Comparison of ENCODE assay signal across 20 mouse cellular contexts in the genomic region with DNA sequence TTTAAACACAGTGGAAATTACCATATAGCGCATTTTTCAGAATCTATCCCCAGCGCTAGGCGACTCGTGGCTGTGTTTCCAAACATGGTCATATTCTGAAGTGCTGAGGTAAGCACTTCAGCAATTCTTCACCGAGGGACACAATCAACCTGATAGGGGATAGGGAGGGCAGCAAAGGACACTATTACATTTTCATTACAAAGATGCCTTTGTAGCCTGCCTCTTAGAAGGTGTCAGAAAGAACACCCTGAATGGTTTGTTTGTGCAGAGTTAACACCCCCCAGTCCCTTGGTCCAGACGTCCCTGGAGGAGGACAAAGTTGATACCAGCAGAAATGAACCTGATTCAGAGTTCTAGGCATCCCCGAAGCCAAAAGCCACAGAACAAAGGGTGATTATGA. TPM values are rescaled to one million over a fixed set of nuclear protein-coding genes. Genes with fewer than 3 reads are reported as not detected.
"Had no signal": no experiment of that assay in that cellular context is flagged by ENCODE, and none has a peak within 500 bp of the region (broad histone marks: within the 10 kb centered on the region; RNA-seq: fewer than 3 reads in every experiment).

No protein-coding gene starts in this region.

- H3K9ac ChIP-seq: liver, embryonic 13.5 days; liver, embryonic 15.5 days; liver, postnatal 0 days; lung, embryonic 15.5 days; midbrain, embryonic 12.5 days; midbrain, embryonic 15.5 days; neural tube, embryonic 12.5 days had no signal

- H3K27me3 ChIP-seq: liver, embryonic 13.5 days; lung, embryonic 15.5 days; midbrain, embryonic 12.5 days; midbrain, embryonic 15.5 days; neural tube, embryonic 12.5 days had no signal

- H3K4me1 ChIP-seq: liver, embryonic 13.5 days; liver, embryonic 15.5 days; midbrain, embryonic 12.5 days; midbrain, embryonic 15.5 days; neural tube, embryonic 12.5 days had no signal

- H3K9me3 ChIP-seq: liver, embryonic 13.5 days; liver, embryonic 15.5 days; lung, embryonic 15.5 days; megakaryocyte, embryonic 14.5 days; midbrain, embryonic 12.5 days; midbrain, embryonic 15.5 days; neural tube, embryonic 12.5 days had no signal

- ATAC-seq: liver, postnatal 0 days; lung, postnatal 0 days; midbrain, embryonic 15.5 days had no signal

- DNase-seq: liver, embryonic 13.5 days; liver, postnatal 0 days; lung, adult 2 months; lung, postnatal 14 days; lung, postnatal 36 days; right cerebral cortex, postnatal 14 days; spleen, adult 18-20 months; thymus, adult 2 months; thymus, postnatal 25 days; thymus, postnatal 4 days had no signal

- H3K27ac ChIP-seq: liver, embryonic 13.5 days; liver, embryonic 15.5 days; lung, embryonic 15.5 days; macrophage; midbrain, embryonic 12.5 days; midbrain, embryonic 15.5 days; neural tube, embryonic 12.5 days had no signal

- H3K4me2 ChIP-seq: liver, embryonic 13.5 days; liver, embryonic 15.5 days; lung, embryonic 15.5 days; midbrain, embryonic 12.5 days; midbrain, embryonic 15.5 days; neural tube, embryonic 12.5 days had no signal

- H3K36me3 ChIP-seq: liver, embryonic 13.5 days; liver, embryonic 15.5 days; lung, embryonic 15.5 days; midbrain, embryonic 12.5 days; midbrain, embryonic 15.5 days; neural tube, embryonic 12.5 days had no signal

- H3K4me3 ChIP-seq: liver, embryonic 13.5 days; liver, embryonic 15.5 days; lung, embryonic 15.5 days; megakaryocyte, embryonic 14.5 days; midbrain, embryonic 12.5 days; midbrain, embryonic 15.5 days; neural tube, embryonic 12.5 days had no signal

RNA-seq across cellular contexts. Expression of gene Trank1, which starts 15.1 kb away (rescaled TPM):
- total RNA-seq: megakaryocyte progenitor cell, adult 5-6 weeks; neutrophil, adult 5-6 weeks had no signal
- polyA plus RNA-seq: liver, embryonic 13.5 days; macrophage had no signal
